Mouse (Mus musculus): ENCODE data around the gene Ppp1r9b. TPM values are rescaled to one million over a fixed set of nuclear protein-coding genes. Genes with fewer than 3 reads are reported as not detected.
A peak's percentile ranks its signal among the peaks of the same experiment; 100 is the strongest.

Gene Ppp1r9b
- polyA plus RNA-seq, 1 experiment from 2014 or later = 15.7 TPM

DNA sequence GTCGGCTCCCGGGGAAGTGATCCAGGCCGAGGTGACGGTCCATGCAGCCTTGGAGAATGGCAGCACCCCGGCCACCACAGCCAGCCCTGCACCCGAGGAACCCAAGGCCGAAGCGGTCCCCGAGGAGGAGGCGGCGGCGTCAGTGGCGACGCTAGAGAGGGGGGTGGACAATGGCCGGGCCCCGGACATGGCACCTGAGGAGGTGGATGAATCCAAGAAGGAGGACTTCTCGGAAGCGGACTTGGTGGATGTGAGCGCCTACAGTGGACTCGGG lies 1.6 kb downstream of the Ppp1r9b start:
- Histone ChIP-seq H3K4me1 (peaks cover 73% of the 10 kb centered on the region), H3K27me3 (no peaks in the 10 kb centered on the region), H3K9ac (replicated peaks) (peak overlapping the region; percentile 92), H3K4me3 (peak overlapping the region; percentile 73), H3K9me3 (no peaks in the 10 kb centered on the region), H3K4me2 (replicated peaks) (peak overlapping the region; percentile 98), H3K27ac (replicated peaks) (peak overlapping the region; percentile 91), H3K36me3 (peaks cover 11% of the 10 kb centered on the region)
- under 1% methylated on average over 20 of the region's 20 CpGs for WGBS
- no peak for ATAC-seq (ENCODE audit: low FRiP score, low read depth)

DNA sequence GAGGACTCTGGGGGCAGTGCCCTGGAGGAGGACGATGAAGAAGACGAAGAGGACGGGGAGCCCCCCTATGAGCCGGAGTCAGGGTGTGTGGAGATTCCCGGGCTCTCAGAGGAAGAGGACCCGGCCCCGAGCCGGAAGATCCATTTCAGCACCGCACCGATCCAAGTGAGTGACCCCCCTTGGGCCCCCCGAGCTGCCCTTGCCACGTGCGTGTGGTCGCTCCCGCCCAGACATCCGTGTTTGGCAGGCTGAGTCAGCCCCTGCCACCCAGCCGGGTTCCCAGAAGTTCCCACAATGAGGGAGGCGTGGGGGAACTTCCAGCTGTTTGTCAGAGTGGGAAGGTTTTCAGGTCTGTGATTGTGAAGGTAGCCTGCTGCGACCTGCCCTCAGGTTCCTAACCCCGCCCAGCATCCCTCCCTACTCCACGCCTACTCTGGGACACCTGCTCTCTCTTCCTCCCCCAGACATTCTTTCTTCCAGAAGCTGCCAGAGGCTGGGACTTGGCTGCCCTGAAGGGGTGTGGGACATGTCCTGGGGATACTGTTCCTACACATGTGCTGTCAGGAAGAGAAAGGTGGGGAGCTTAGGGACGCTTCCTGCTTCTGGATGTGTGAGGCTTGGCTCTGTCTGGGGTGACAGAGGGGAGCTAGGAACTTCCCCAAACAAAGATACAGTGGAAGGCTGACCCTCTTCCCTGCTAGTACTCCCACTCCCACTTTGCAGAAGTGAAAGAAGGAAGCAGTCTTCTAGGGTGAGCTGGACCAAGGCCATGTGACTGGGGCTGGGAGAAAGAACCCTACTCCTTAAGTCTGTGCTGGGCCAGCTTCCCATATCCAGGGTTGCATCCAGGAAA lies 2.1 kb downstream of the Ppp1r9b start:
- peak overlapping the region; percentile 92 for H3K9ac ChIP-seq (replicated peaks)
- no peak for ATAC-seq (ENCODE audit: low FRiP score, low read depth)
- peak overlapping the region; percentile 98 for H3K4me2 ChIP-seq (replicated peaks)
- H3K4me3 ChIP-seq = peak overlapping the region; percentile 73
- peaks cover 17% of the 10 kb centered on the region for H3K36me3 ChIP-seq
- 2% methylated on average over 22 of the region's 22 CpGs for WGBS
- peaks cover 71% of the 10 kb centered on the region for H3K4me1 ChIP-seq
- H3K27ac ChIP-seq (replicated peaks) = no peak overlapping the region
- H3K9me3 ChIP-seq = no peaks in the 10 kb centered on the region
- no peaks in the 10 kb centered on the region for H3K27me3 ChIP-seq

DNA sequence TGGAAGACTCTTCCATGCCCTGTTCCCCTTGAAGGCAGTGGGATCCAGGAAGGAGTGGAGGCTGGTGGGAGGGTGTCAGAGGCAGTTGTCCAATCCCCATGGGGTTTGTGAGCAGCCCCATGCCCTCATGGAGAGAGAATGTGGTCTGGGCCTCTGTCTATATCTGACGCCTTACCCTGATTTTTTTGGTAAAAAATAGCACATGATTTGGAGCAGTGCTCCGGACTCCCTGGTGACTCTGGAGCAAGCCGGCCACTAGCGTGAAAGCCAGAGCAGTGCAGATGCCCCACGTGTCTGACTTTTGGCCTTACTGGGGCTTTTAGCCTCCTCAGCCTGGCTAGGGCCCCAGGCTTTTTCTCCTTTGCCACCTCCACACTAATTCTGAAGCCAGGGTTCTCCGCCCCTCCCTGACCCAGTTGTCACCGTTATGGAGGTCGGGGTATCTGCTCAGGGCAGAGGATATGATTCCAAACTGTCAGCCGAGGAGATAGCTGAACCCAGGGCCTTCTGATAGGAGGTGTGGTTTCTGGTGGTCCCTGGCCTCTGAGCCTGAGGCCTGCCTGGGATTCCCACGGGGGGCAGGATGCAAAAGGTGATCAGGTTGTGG lies 3.5 kb downstream of the Ppp1r9b start:
- Histone ChIP-seq H3K9me3 (no peaks in the 10 kb centered on the region), H3K27me3 (no peaks in the 10 kb centered on the region), H3K4me1 (peaks cover 64% of the 10 kb centered on the region), H3K9ac (replicated peaks) (peak overlapping the region; percentile 92), H3K27ac (replicated peaks) (no peak overlapping the region), H3K36me3 (peaks cover 30% of the 10 kb centered on the region), H3K4me3 (peak overlapping the region; percentile 73), H3K4me2 (replicated peaks) (peak overlapping the region; percentile 98)
- whole genome bisulfite sequencing = 47% methylated on average over 10 of the region's 10 CpGs
- ATAC-seq (ENCODE audit: low FRiP score, low read depth) = no peak

DNA sequence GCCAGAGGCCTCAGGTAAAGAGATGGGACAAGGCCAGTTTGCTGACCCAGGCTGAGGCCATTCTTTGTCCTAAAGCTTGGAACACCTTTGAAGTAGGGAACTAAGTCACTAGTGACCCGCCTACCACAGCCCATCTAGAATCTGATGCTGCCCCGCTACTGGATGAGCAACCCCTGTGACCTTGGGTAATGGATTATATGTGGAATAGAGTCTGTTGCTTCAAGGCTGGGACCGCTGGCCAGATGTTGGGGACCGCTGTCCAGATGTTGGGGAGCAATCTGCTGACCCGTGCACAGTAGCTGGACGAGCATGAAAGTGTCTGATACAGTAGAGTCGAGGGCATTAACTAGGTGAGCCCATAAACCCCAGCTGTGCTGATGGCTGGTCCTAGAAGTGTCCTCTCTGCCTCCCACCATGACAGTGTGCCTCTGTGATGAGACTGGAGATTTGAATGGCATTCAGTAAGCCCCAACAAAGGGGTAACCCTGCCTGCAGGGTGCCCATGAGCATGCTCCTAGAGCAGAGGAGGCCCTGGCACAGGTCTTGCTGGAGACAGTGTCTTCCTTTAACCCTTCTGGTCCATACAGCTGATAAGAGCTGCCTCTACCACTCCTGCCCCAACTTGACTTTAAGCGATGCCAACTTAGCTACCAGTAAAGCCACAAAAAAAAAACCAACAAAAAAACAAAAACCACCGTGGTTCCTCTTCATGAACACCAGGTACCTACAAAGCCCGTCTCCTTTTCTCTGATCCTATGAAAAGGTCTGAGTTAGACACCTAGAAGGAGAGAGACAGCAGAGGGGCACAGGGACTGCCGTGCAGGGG lies 4.3 kb downstream of the Ppp1r9b start:
- Histone ChIP-seq H3K4me3 (peak overlapping the region; percentile 73), H3K27ac (replicated peaks) (no peak overlapping the region), H3K27me3 (no peaks in the 10 kb centered on the region), H3K4me1 (peaks cover 60% of the 10 kb centered on the region), H3K36me3 (peaks cover 39% of the 10 kb centered on the region), H3K9me3 (no peaks in the 10 kb centered on the region), H3K9ac (replicated peaks) (peak overlapping the region; percentile 92), H3K4me2 (replicated peaks) (peak overlapping the region; percentile 98)
- WGBS = 79% methylated on average over 11 of the region's 11 CpGs
- ATAC-seq (ENCODE audit: low FRiP score, low read depth) = no peak

DNA sequence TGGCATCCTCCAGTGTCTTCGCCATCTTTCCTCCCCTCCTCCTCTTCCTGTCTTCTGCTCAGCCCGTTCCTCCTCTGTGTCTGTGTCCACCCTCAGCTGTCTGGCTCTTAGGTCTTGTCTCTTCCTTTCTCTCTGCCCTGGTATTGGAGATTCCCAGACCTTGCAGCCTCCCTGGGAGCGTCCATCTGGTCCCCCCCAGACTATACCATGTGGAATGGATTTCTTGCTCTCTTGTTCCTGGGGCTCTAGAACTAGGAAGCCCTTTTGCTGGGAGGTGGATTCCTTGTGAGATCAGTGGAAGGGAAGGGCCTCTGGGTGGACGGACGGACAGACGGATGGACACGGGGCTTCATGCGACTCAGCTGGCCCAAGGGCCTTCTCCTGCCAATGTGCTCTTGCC lies 5.3 kb downstream of the Ppp1r9b start:
- Histone ChIP-seq H3K27ac (replicated peaks) (no peak overlapping the region), H3K4me1 (peaks cover 63% of the 10 kb centered on the region), H3K4me3 (no peak overlapping the region), H3K9me3 (no peaks in the 10 kb centered on the region), H3K9ac (replicated peaks) (no peak overlapping the region), H3K27me3 (no peaks in the 10 kb centered on the region), H3K4me2 (replicated peaks) (peak overlapping the region; percentile 98), H3K36me3 (peaks cover 43% of the 10 kb centered on the region)
- ATAC-seq (ENCODE audit: low FRiP score, low read depth) = no peak
- WGBS = 89% methylated on average over 8 of the region's 8 CpGs

DNA sequence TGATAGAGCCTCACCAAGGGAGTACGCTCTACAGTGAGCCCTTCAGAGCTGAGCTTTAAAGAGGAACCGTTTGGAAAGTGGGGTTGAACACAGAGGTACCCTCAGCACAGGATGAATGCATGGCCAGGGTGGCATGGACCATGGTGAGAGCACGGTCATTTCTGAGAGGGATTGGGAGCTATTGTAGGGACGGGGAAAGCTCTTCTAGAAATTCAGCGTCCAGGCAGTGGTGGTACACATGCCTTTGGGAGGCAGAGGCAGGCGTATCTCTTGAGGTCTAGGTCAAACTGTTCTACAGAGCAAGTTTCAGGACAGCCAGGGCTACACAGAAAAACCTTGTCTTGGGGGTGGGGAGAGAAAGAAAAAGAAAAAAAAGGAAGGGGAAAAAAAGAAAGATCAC lies 6.1 kb downstream of the Ppp1r9b start:
- no peak for ATAC-seq (ENCODE audit: low FRiP score, low read depth)
- Histone ChIP-seq H3K27ac (replicated peaks) (no peak overlapping the region), H3K4me3 (no peak overlapping the region), H3K27me3 (no peaks in the 10 kb centered on the region), H3K4me2 (replicated peaks) (no peak overlapping the region), H3K4me1 (peaks cover 61% of the 10 kb centered on the region), H3K36me3 (peaks cover 50% of the 10 kb centered on the region), H3K9ac (replicated peaks) (no peak overlapping the region), H3K9me3 (no peaks in the 10 kb centered on the region)
- WGBS = 96% methylated on average over 6 of the region's 6 CpGs

DNA sequence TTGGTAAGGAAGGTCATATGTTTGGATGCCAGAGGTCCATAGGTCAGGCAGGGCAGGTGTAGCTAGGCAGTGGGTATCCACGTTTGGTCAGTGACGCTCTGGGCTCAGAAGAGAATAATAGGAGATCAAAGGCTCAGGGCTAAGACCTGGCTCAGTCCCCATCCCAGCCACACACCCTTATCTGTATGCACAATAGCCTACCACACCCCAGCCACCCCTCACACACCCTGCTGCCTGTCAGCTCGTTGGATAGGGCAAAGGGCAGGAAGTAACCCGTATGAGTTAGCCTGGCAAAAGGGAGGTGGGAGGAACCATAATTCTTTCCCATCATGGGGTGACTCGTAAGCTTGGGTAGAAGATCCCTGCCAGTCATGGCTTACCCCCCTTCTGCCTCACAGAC lies 6.8 kb downstream of the Ppp1r9b start:
- H3K27ac ChIP-seq (replicated peaks) = 0 out of 2 replicates have a peak overlapping the region, but pooled peaks have one; percentile 26
- H3K36me3 ChIP-seq = peaks cover 56% of the 10 kb centered on the region
- H3K4me3 ChIP-seq = no peak overlapping the region
- no peaks in the 10 kb centered on the region for H3K9me3 ChIP-seq
- H3K4me1 ChIP-seq = peaks cover 55% of the 10 kb centered on the region
- no peak overlapping the region for H3K4me2 ChIP-seq (replicated peaks)
- WGBS = 70% methylated on average over 5 of the region's 5 CpGs
- H3K27me3 ChIP-seq = no peaks in the 10 kb centered on the region
- H3K9ac ChIP-seq (replicated peaks) = no peak overlapping the region
- no peak for ATAC-seq (ENCODE audit: low FRiP score, low read depth)

DNA sequence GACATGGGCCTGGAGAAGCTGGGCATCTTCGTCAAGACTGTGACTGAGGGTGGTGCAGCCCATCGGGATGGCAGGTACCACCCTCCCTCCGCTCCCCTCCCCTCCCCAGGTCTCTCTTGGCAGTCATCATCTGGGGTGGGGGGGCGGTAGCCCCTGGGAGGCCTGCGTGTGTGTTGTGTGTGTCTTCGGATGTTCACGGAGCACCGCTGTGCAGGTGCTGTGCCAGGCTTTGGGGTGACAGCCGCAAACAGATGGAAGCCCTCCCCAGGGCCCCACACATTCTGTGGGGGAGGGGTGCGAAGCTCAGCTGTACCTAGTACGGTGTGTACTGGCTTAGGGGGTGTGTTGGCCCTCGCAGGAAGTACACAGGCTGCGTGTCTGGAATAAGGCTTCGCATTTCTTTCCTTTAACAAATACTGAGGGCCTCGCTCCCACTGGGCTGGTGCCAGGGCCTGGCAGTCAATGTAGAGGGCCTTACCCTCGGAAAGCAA lies 7.3 kb downstream of the Ppp1r9b start:
- H3K9ac ChIP-seq (replicated peaks) = no peak overlapping the region
- peaks cover 61% of the 10 kb centered on the region for H3K36me3 ChIP-seq
- no peak for ATAC-seq (ENCODE audit: low FRiP score, low read depth)
- H3K4me3 ChIP-seq = no peak overlapping the region; the same call in 1 of the 2 replicates
- WGBS = 90% methylated on average over 16 of the region's 16 CpGs
- peaks cover 50% of the 10 kb centered on the region for H3K4me1 ChIP-seq
- no peak overlapping the region for H3K4me2 ChIP-seq (replicated peaks)
- 0 out of 2 replicates have a peak overlapping the region, but pooled peaks have one; percentile 26 for H3K27ac ChIP-seq (replicated peaks)
- no peaks in the 10 kb centered on the region for H3K9me3 ChIP-seq
- no peaks in the 10 kb centered on the region for H3K27me3 ChIP-seq

DNA sequence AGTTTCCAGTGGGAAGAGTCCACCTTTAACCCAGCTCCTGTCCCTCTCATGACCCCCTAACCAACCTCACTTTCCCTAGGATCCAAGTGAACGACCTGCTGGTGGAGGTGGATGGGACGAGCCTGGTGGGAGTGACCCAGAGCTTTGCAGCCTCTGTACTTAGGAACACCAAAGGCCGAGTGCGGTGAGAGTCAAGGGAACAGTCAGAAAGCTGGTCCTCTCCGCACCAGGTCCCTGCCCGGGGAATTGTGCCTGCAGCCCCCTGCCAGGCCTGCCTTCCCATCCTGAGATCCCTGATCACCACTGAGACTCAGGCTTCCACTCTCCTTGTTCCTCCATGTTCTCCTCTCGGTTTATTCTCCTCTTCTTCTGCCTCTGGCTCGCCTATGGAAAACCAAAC lies 9.3 kb downstream of the Ppp1r9b start:
- peaks cover 79% of the 10 kb centered on the region for H3K36me3 ChIP-seq
- ATAC-seq (ENCODE audit: low FRiP score, low read depth) = no peak
- H3K27ac ChIP-seq (replicated peaks) = peak overlapping the region; percentile 75
- no peak overlapping the region for H3K9ac ChIP-seq (replicated peaks)
- H3K4me2 ChIP-seq (replicated peaks) = peak overlapping the region; percentile 18; the same call in 1 of the 2 replicates
- 84% methylated on average over 8 of the region's 8 CpGs for WGBS
- H3K4me1 ChIP-seq = peaks cover 30% of the 10 kb centered on the region
- no peaks in the 10 kb centered on the region for H3K9me3 ChIP-seq
- no peaks in the 10 kb centered on the region for H3K27me3 ChIP-seq
- no peak overlapping the region for H3K4me3 ChIP-seq

DNA sequence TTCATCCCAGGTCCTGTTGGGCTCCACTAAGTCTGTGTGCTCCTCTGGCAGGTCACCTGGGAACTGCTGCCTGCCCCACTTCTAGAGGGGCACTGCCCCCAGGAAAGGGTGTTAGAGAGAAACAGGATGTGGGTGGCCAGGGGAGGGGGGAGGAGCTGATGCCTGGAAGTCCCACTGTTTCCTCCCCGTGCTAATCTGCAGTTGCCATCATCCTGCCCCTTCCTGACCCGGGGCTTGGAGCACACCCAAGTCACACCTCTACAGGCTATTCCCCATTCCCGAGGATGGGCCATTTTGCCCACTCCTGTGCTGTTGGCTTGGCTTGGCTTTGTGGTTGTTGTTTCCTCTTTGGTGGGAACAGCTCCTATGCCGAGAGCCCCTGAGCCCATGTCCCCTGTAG lies 9.7 kb downstream of the Ppp1r9b start:
- H3K4me1 ChIP-seq = peaks cover 25% of the 10 kb centered on the region
- H3K4me3 ChIP-seq = no peak overlapping the region
- H3K9me3 ChIP-seq = no peaks in the 10 kb centered on the region
- no peaks in the 10 kb centered on the region for H3K27me3 ChIP-seq
- 56% methylated on average over 4 of the region's 4 CpGs for WGBS
- peaks cover 83% of the 10 kb centered on the region for H3K36me3 ChIP-seq
- peak; percentile 11; the same call in 1 of the 2 replicates for ATAC-seq (ENCODE audit: low FRiP score, low read depth)
- peak overlapping the region; percentile 18; the same call in 1 of the 2 replicates for H3K4me2 ChIP-seq (replicated peaks)
- peak overlapping the region; percentile 75 for H3K27ac ChIP-seq (replicated peaks)
- peak overlapping the region; percentile 8; the same call in 1 of the 2 replicates for H3K9ac ChIP-seq (replicated peaks)

DNA sequence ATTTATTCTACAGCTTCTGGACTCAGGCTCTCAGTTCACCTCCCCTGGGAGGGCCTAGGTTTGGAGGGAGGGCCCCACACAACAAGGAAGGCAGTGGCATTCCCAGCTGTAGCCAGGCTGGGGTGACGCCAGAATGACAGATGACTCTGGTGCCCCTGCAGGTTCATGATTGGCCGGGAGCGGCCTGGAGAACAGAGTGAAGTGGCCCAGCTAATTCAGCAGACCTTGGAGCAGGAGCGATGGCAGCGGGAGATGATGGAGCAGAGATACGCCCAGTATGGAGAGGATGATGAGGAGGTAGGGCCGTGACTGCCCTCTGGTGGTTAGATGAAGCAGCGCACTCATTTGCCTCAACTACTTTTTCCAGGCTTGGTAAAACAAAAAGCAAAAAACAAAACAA lies 10.2 kb downstream of the Ppp1r9b start:
- H3K27ac ChIP-seq (replicated peaks) = peak overlapping the region; percentile 75
- no peaks in the 10 kb centered on the region for H3K27me3 ChIP-seq
- H3K4me3 ChIP-seq = no peak overlapping the region
- H3K4me2 ChIP-seq (replicated peaks) = peak overlapping the region; percentile 18; the same call in 1 of the 2 replicates
- H3K36me3 ChIP-seq = peaks cover 86% of the 10 kb centered on the region
- 4% methylated on average over 8 of the region's 8 CpGs for WGBS
- ATAC-seq (ENCODE audit: low FRiP score, low read depth) = peak; percentile 73
- H3K4me1 ChIP-seq = peaks cover 25% of the 10 kb centered on the region
- H3K9me3 ChIP-seq = no peaks in the 10 kb centered on the region
- H3K9ac ChIP-seq (replicated peaks) = peak overlapping the region; percentile 8; the same call in 1 of the 2 replicates
